Mouse (Mus musculus): Measurements from ENCODE around the gene Mut. TPM values are rescaled to one million over a fixed set of nuclear protein-coding genes. Genes with fewer than 3 reads are reported as not detected.

Mut gene
- 15.7 and 16.9 TPM in 2 replicates for polyA plus RNA-seq (2015; fragmentation: Nextera tagmentation; extraction: Ambion mirVana)

GRCm38 (mm10) chr17:40934420-40935231 lies at the start of gene Mut, which contains the start of gene Cenpq:
Gene Mut, plus strand, starts transcription at chr17:40934685.
Gene Cenpq, minus strand, starts transcription at chr17:40935047.

GRCm38 (mm10) chr17:40914250-40914649 lies 20.2 kb upstream of the Mut start, which contains the start of gene Glyatl3:
Gene Glyatl3, minus strand, starts transcription at chr17:40914350.

Other genes with a start within 250 kb of the Mut start
- gene Esp1, start 207.6 kb upstream of the Mut start, polyA plus RNA-seq (2015; fragmentation: Nextera tagmentation; extraction: Ambion mirVana): not detected in 2 replicates
- gene Crisp2, start 127.7 kb upstream of the Mut start, polyA plus RNA-seq (2015; fragmentation: Nextera tagmentation; extraction: Ambion mirVana): 0.65 and 0.89 TPM in 2 replicates
- gene Rhag, start 123.6 kb upstream of the Mut start, polyA plus RNA-seq (2015; fragmentation: Nextera tagmentation; extraction: Ambion mirVana): 157 and 198 TPM in 2 replicates
- 0.99 and 1.1 TPM in 2 replicates for gene 9130008F23Rik, start 54.1 kb upstream of the Mut start, polyA plus RNA-seq (2015; fragmentation: Nextera tagmentation; extraction: Ambion mirVana)
- not detected in 2 replicates for gene Glyatl3, start 20.3 kb upstream of the Mut start, polyA plus RNA-seq (2015; fragmentation: Nextera tagmentation; extraction: Ambion mirVana)
- gene Cenpq, start 362 bp downstream of the Mut start, polyA plus RNA-seq (2015; fragmentation: Nextera tagmentation; extraction: Ambion mirVana): 27.9 and 30.1 TPM in 2 replicates

Measured in spleen, postnatal 0 days (tissue).